Mouse (Mus musculus): ENCODE measurements around the gene Rdh16f2. TPM values are rescaled to one million over a fixed set of nuclear protein-coding genes. Genes with fewer than 3 reads are reported as not detected.
A peak's percentile ranks its signal among the peaks of the same experiment; 100 is the strongest.
"Not testable (repeated sequence)": the region's sequence is repeated elsewhere in the genome, so short reads cannot be mapped to it uniquely, and the experiment has no call there.

Gene Rdh16f2
- polyA plus RNA-seq, 1 experiment from 2014 or later: 0.14 TPM

- peak overlapping the region; percentile 13; the same call in 1 of the 2 replicates for H3K4me2 ChIP-seq (ENCODE audit: low read length)
Measured at GRCm38 (mm10) chr10:127879155-127879688, 12.9 kb downstream of the Rdh16f2 start.

GRCm38 (mm10) chr10:127881041-127881440 lies 14.8 kb downstream of the Rdh16f2 start:
- no peaks in the 10 kb centered on the region for H3K27me3 ChIP-seq (replicated peaks; ENCODE audit: control insufficient read depth, insufficient read depth, low read length)
- no peak overlapping the region for H3K9ac ChIP-seq (ENCODE audit: low read length)
- 94% methylated on average over 4 of the region's 4 CpGs for WGBS
- no peak overlapping the region for H3K27ac ChIP-seq (ENCODE audit: low read depth)
- no peak for ATAC-seq (replicated peaks; ENCODE audit: low FRiP score, low TSS enrichment, low read depth)
- no peak overlapping the region for H3K4me3 ChIP-seq (ENCODE audit: low read depth, low read length)
- DNase-seq (ENCODE audit: low spot score): no peak
- no peaks in the 10 kb centered on the region for H3K9me3 ChIP-seq (ENCODE audit: control insufficient read depth, low read length)
- no peak overlapping the region for H3K4me2 ChIP-seq (ENCODE audit: low read length)
- no peaks in the 10 kb centered on the region for H3K36me3 ChIP-seq (ENCODE audit: control insufficient read depth, insufficient read depth, low read length)
- peaks cover 5% of the 10 kb centered on the region; the same call in 1 of the 2 replicates for H3K4me1 ChIP-seq (replicated peaks; ENCODE audit: control insufficient read depth, insufficient read depth, low read length)

More at GRCm38 (mm10) chr10:127879155-127879688, 12.9 kb downstream of the Rdh16f2 start:
- WGBS: 63% methylated on average over 3 of the region's 3 CpGs
- ATAC-seq (replicated peaks; ENCODE audit: low FRiP score, low TSS enrichment, low read depth) (peak; percentile 67), DNase-seq (ENCODE audit: low spot score) (no peak)
- Histone ChIP-seq H3K4me3 (ENCODE audit: low read depth, low read length) (no peak overlapping the region), H3K4me1 (replicated peaks; ENCODE audit: control insufficient read depth, insufficient read depth, low read length) (peaks cover 5% of the 10 kb centered on the region; the same call in 1 of the 2 replicates), H3K27me3 (replicated peaks; ENCODE audit: control insufficient read depth, insufficient read depth, low read length) (no peaks in the 10 kb centered on the region), H3K9ac (ENCODE audit: low read length) (no peak overlapping the region), H3K9me3 (ENCODE audit: control insufficient read depth, low read length) (no peaks in the 10 kb centered on the region), H3K36me3 (ENCODE audit: control insufficient read depth, insufficient read depth, low read length) (no peaks in the 10 kb centered on the region), H3K27ac (ENCODE audit: low read depth) (peak overlapping the region; percentile 77; the same call in 1 of the 2 replicates)

GRCm38 (mm10) chr10:127886551-127886950 lies 20.3 kb downstream of the Rdh16f2 start:
- no peaks in the 10 kb centered on the region for H3K4me1 ChIP-seq (replicated peaks; ENCODE audit: control insufficient read depth, insufficient read depth, low read length)
- DNase-seq (ENCODE audit: low spot score): no peak
- 67% methylated on average over 1 of the region's 1 CpGs for WGBS
- no peak overlapping the region for H3K9ac ChIP-seq (ENCODE audit: low read length)
- H3K4me3 ChIP-seq (ENCODE audit: low read depth, low read length): no peak overlapping the region
- H3K4me2 ChIP-seq (ENCODE audit: low read length): no peak overlapping the region
- no peaks in the 10 kb centered on the region for H3K36me3 ChIP-seq (ENCODE audit: control insufficient read depth, insufficient read depth, low read length)
- H3K9me3 ChIP-seq (ENCODE audit: control insufficient read depth, low read length): no peaks in the 10 kb centered on the region
- no peak for ATAC-seq (replicated peaks; ENCODE audit: low FRiP score, low TSS enrichment, low read depth)
- no peaks in the 10 kb centered on the region for H3K27me3 ChIP-seq (replicated peaks; ENCODE audit: control insufficient read depth, insufficient read depth, low read length)
- H3K27ac ChIP-seq (ENCODE audit: low read depth): no peak overlapping the region

GRCm38 (mm10) chr10:127886971-127887370 lies 20.7 kb downstream of the Rdh16f2 start:
- H3K27ac ChIP-seq (ENCODE audit: low read depth): no peak overlapping the region
- H3K4me1 ChIP-seq (replicated peaks; ENCODE audit: control insufficient read depth, insufficient read depth, low read length): no peaks in the 10 kb centered on the region
- no peaks in the 10 kb centered on the region for H3K9me3 ChIP-seq (ENCODE audit: control insufficient read depth, low read length)
- 85% methylated on average over 4 of the region's 4 CpGs for WGBS
- no peak overlapping the region for H3K4me3 ChIP-seq (ENCODE audit: low read depth, low read length)
- no peak overlapping the region for H3K9ac ChIP-seq (ENCODE audit: low read length)
- H3K4me2 ChIP-seq (ENCODE audit: low read length): no peak overlapping the region
- no peaks in the 10 kb centered on the region for H3K27me3 ChIP-seq (replicated peaks; ENCODE audit: control insufficient read depth, insufficient read depth, low read length)
- H3K36me3 ChIP-seq (ENCODE audit: control insufficient read depth, insufficient read depth, low read length): no peaks in the 10 kb centered on the region
- ATAC-seq (replicated peaks; ENCODE audit: low FRiP score, low TSS enrichment, low read depth): no peak
- DNase-seq (ENCODE audit: low spot score): no peak

GRCm38 (mm10) chr10:127888605-127889004 lies 22.3 kb downstream of the Rdh16f2 start, which contains the start of gene Rdh7:
TSS of gene Rdh7 (minus strand) at chr10:127888817.
- Histone ChIP-seq H3K27me3 (replicated peaks; ENCODE audit: control insufficient read depth, insufficient read depth, low read length) (no peaks in the 10 kb centered on the region), H3K27ac (ENCODE audit: low read depth) (no peak within 1 kb of the TSS), H3K9me3 (ENCODE audit: control insufficient read depth, low read length) (no peaks in the 10 kb centered on the region)

GRCm38 (mm10) chr10:127891481-127891880 lies 25.2 kb downstream of the Rdh16f2 start:
- ATAC-seq (replicated peaks; ENCODE audit: low FRiP score, low TSS enrichment, low read depth) (no peak), DNase-seq (ENCODE audit: low spot score) (no peak)
- Histone ChIP-seq H3K9me3 (ENCODE audit: control insufficient read depth, low read length) (no peaks in the 10 kb centered on the region), H3K27me3 (replicated peaks; ENCODE audit: control insufficient read depth, insufficient read depth, low read length) (no peaks in the 10 kb centered on the region), H3K4me2 (ENCODE audit: low read length) (no peak overlapping the region), H3K4me1 (replicated peaks; ENCODE audit: control insufficient read depth, insufficient read depth, low read length) (no peaks in the 10 kb centered on the region), H3K27ac (ENCODE audit: low read depth) (no peak overlapping the region), H3K9ac (ENCODE audit: low read length) (no peak overlapping the region), H3K4me3 (ENCODE audit: low read depth, low read length) (no peak overlapping the region), H3K36me3 (ENCODE audit: control insufficient read depth, insufficient read depth, low read length) (no peaks in the 10 kb centered on the region)
- 93% methylated on average over 1 of the region's 1 CpGs for WGBS

More at GRCm38 (mm10) chr10:127888605-127889004, 22.3 kb downstream of the Rdh16f2 start, which contains the start of gene Rdh7:
- no peak for ATAC-seq (replicated peaks; ENCODE audit: low FRiP score, low TSS enrichment, low read depth)
- no peaks in the 10 kb centered on the region for H3K36me3 ChIP-seq (ENCODE audit: control insufficient read depth, insufficient read depth, low read length)
- no peak within 1 kb of the TSS for H3K9ac ChIP-seq (ENCODE audit: low read length)
- no peak within 1 kb of the TSS for H3K4me3 ChIP-seq (ENCODE audit: low read depth, low read length)
- no peak within 1 kb of the TSS for H3K4me2 ChIP-seq (ENCODE audit: low read length)
- no peak for DNase-seq (ENCODE audit: low spot score)
- H3K4me1 ChIP-seq (replicated peaks; ENCODE audit: control insufficient read depth, insufficient read depth, low read length): no peaks in the 10 kb centered on the region

- ATAC-seq (replicated peaks; ENCODE audit: low FRiP score, low TSS enrichment, low read depth) (peak; percentile 94), DNase-seq (ENCODE audit: low spot score) (peak; percentile 68)
- H3K27ac ChIP-seq (ENCODE audit: low read depth): peak overlapping the region; percentile 39
- not testable (repeated sequence) for H3K9ac ChIP-seq (ENCODE audit: low read length); H3K9me3 ChIP-seq (ENCODE audit: control insufficient read depth, low read length); H3K4me1 ChIP-seq (replicated peaks; ENCODE audit: control insufficient read depth, insufficient read depth, low read length); H3K4me3 ChIP-seq (ENCODE audit: low read depth, low read length); H3K4me2 ChIP-seq (ENCODE audit: low read length); H3K36me3 ChIP-seq (ENCODE audit: control insufficient read depth, insufficient read depth, low read length); H3K27me3 ChIP-seq (replicated peaks; ENCODE audit: control insufficient read depth, insufficient read depth, low read length)
- WGBS: 49% methylated on average over 5 of the region's 5 CpGs
Measured at GRCm38 (mm10) chr10:127893163-127894022, 27.1 kb downstream of the Rdh16f2 start.

- no peaks in the 10 kb centered on the region for H3K27me3 ChIP-seq (replicated peaks; ENCODE audit: control insufficient read depth, insufficient read depth, low read length)
- no peak overlapping the region for H3K4me2 ChIP-seq (ENCODE audit: low read length)
- no peak overlapping the region for H3K27ac ChIP-seq (ENCODE audit: low read depth)
- H3K9ac ChIP-seq (ENCODE audit: low read length): no peak overlapping the region
- H3K4me3 ChIP-seq (ENCODE audit: low read depth, low read length): no peak overlapping the region
- no peaks in the 10 kb centered on the region for H3K4me1 ChIP-seq (replicated peaks; ENCODE audit: control insufficient read depth, insufficient read depth, low read length)
- no peak for DNase-seq (ENCODE audit: low spot score)
- 51% methylated on average over 5 of the region's 5 CpGs for WGBS
- H3K9me3 ChIP-seq (ENCODE audit: control insufficient read depth, low read length): no peaks in the 10 kb centered on the region
- no peak for ATAC-seq (replicated peaks; ENCODE audit: low FRiP score, low TSS enrichment, low read depth)
- H3K36me3 ChIP-seq (ENCODE audit: control insufficient read depth, insufficient read depth, low read length): no peaks in the 10 kb centered on the region
Measured at GRCm38 (mm10) chr10:127896705-127897104, 30.4 kb downstream of the Rdh16f2 start.
